Mouse (Mus musculus) E14TG2a.4 (cell line): Measurements from ENCODE around the gene Ppfia2.

ENCODE experiments used
- CTCF ChIP-seq: conservative IDR thresholded peaks from 2 replicates; pipeline ENCODE4 v1.5.1; 2014; ENCODE audit warnings: low read length
- NANOG ChIP-seq: IDR thresholded peaks from 2 replicates; pipeline ENCODE4 v1.6.1; 2014; ENCODE audit warnings: borderline replicate concordance, low read length, mixed read lengths
- POU5F1 ChIP-seq: IDR thresholded peaks from 2 replicates; pipeline ENCODE4 v1.6.1; 2014; ENCODE audit warnings: low read length, borderline replicate concordance

- TF ChIP-seq CTCF (peak; percentile 28), POU5F1 (no peak), NANOG (no peak)
Measured at GRCm38 (mm10) chr10:106932571-106933073, 462.5 kb downstream of the Ppfia2 start.
